Mouse (Mus musculus) CH12F3 (cell line): Measurements from ENCODE around the gene 1810055G02Rik.

ENCODE experiments used
- in situ Hi-C: fragments of 300-500 bp; cut with MboI; formaldehyde crosslinking; loops from 2 replicates; pipeline ENCODE4 v1.14.3; 2020; ENCODE audit warnings: low sequenced_read_pairs

Gene 1810055G02Rik

GRCm38 (mm10) chr19:3694476-3694875 is 13.6 kb upstream of the 1810055G02Rik start:
- in situ Hi-C loops = no loop called here

GRCm38 (mm10) chr19:3695006-3695405 is 13.1 kb upstream of the 1810055G02Rik start:
- in situ Hi-C loops = no loop called here

GRCm38 (mm10) chr19:3695471-3695870 is 12.6 kb upstream of the 1810055G02Rik start:
- in situ Hi-C loops = no loop called here

GRCm38 (mm10) chr19:3695976-3696375 is 12.1 kb upstream of the 1810055G02Rik start:
- in situ Hi-C loops = no loop called here

- in situ Hi-C loops = no loop called here
Measured at GRCm38 (mm10) chr19:3698035-3698434, 10.1 kb upstream of the 1810055G02Rik start.

GRCm38 (mm10) chr19:3699508-3700438 is 8.3 kb upstream of the 1810055G02Rik start:
- in situ Hi-C loops = no loop called here

GRCm38 (mm10) chr19:3702460-3702859 is 5.6 kb upstream of the 1810055G02Rik start:
- in situ Hi-C loops = no loop called here

GRCm38 (mm10) chr19:3706258-3706657 is 1.8 kb upstream of the 1810055G02Rik start:
- in situ Hi-C loops = no loop called here

GRCm38 (mm10) chr19:3707553-3707952 is 540 bp upstream of the 1810055G02Rik start:
- in situ Hi-C loops = no loop called here

GRCm38 (mm10) chr19:3709013-3709787 is 1.1 kb downstream of the 1810055G02Rik start:
- in situ Hi-C loops = no loop called here

GRCm38 (mm10) chr19:3710436-3710835 is 2.3 kb downstream of the 1810055G02Rik start:
- in situ Hi-C loops = no loop called here

GRCm38 (mm10) chr19:3714381-3714780 is 6.3 kb downstream of the 1810055G02Rik start:
- in situ Hi-C loops = no loop called here

- in situ Hi-C loops = no loop called here
Measured at GRCm38 (mm10) chr19:3718481-3719361, 10.6 kb downstream of the 1810055G02Rik start.

- in situ Hi-C loops = no loop called here
Measured at GRCm38 (mm10) chr19:3719362-3719891, 11.3 kb downstream of the 1810055G02Rik start.

GRCm38 (mm10) chr19:3723170-3723569 is 15.1 kb downstream of the 1810055G02Rik start:
- in situ Hi-C loops = no loop called here

GRCm38 (mm10) chr19:3723904-3724303 is 15.8 kb downstream of the 1810055G02Rik start:
- in situ Hi-C loops = no loop called here

- in situ Hi-C loops = no loop called here
Measured at GRCm38 (mm10) chr19:3724779-3725178, 16.7 kb downstream of the 1810055G02Rik start.

GRCm38 (mm10) chr19:3728901-3729300 is 20.8 kb downstream of the 1810055G02Rik start:
- in situ Hi-C loops = no loop called here

- in situ Hi-C loops = no loop called here
Measured at GRCm38 (mm10) chr19:3730781-3731646, 22.9 kb downstream of the 1810055G02Rik start.
